Mouse (Mus musculus) spleen, adult 2 months (tissue): ENCODE data around the gene Ppp2r3c.

Experiments used
- CTCF ChIP-seq: fragments of 200-500 bp; IDR thresholded peaks from 2 replicates; pipeline ENCODE4 v1.5.1; 2011; ENCODE audit warnings: mild to moderate bottlenecking, inconsistent platforms; ENCODE audit not compliant: insufficient read depth, insufficient read length, insufficient replicate concordance; ENCODE audit errors: extremely low read depth
- POLR2A ChIP-seq: fragments of 200-500 bp; IDR thresholded peaks from 2 replicates; pipeline ENCODE4 v1.6.1; 2011; ENCODE audit warnings: low read depth, low read length, inconsistent platforms

DNA sequence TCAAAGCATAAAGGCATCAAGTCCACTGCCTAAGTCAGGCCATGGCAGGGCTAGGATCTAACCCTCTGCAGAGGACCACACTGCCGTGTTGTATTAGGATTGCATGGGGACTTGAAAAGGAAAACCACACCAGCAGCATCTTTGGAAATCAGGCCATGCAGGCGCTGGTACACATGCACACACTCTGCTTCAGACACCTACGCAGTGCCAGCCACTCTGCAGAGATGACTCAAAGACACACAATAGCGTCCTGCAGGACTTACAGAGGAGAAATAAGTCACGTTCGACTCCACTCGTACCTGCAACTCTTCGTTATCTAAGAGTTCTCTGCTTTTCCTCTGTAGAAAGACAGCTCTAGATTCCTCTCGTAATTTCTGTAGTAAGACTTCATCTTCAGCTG lies 4.7 kb downstream of the Ppp2r3c start:
- no peak for TF ChIP-seq CTCF
- TF ChIP-seq POLR2A, result no peak
